Mouse (Mus musculus) embryonic facial prominence, embryonic 10.5 days (tissue): ENCODE measurements around the gene Abat. TPM values are rescaled to one million over a fixed set of nuclear protein-coding genes. Genes with fewer than 3 reads are reported as not detected.

Experiments used
- DNase-seq: peaks from one replicate; pipeline ENCODE4 v3.0.0-alpha.2; 2017; ENCODE audit warnings: low spot score
- H3K27ac ChIP-seq: fragments of 300-500 bp; sonication (generic); replicated peaks from 2 replicates; pipeline ENCODE4 v1.5.1; 2016; ENCODE audit warnings: mild to moderate bottlenecking
- H3K27me3 ChIP-seq: fragments of 300-500 bp; sonication (generic); replicated peaks from 2 replicates; pipeline ENCODE4 v1.6.1; 2016; ENCODE audit warnings: low read depth, mild to moderate bottlenecking; ENCODE audit not compliant: poor library complexity, severe bottlenecking
- H3K36me3 ChIP-seq: fragments of 300-500 bp; sonication (generic); replicated peaks from 2 replicates; pipeline ENCODE4 v1.6.1; 2016; ENCODE audit warnings: mild to moderate bottlenecking, moderate library complexity
- H3K4me1 ChIP-seq: fragments of 300-500 bp; sonication (generic); 2 replicates; pipeline ENCODE4 v1.6.1; 2016
- H3K4me3 ChIP-seq: fragments of 300-500 bp; sonication (generic); 2 replicates; pipeline ENCODE4 v1.5.1; 2016; ENCODE audit warnings: mild to moderate bottlenecking, moderate library complexity
- H3K9me3 ChIP-seq: fragments of 300-500 bp; sonication (generic); 2 replicates; pipeline ENCODE4 v1.6.1; 2016; ENCODE audit warnings: mild to moderate bottlenecking
- whole genome bisulfite sequencing: fragments of 180-500 bp; shearing (Covaris S2); methylation state at CpG from one replicate; pipeline ENCODE4 v1.1.7; 2016; 5-methylcytosine and 5-hydroxymethylcytosine counted together
- polyA plus RNA-seq: library from polyadenylated mRNA; unstranded; fragments of >200 nt; fragmentation: Nextera tagmentation; extraction: Ambion mirVana; gene quantifications from 2 replicates; pipeline ENCODE4 v1.2.1, GENCODE M21; 2016

Gene Abat
- polyA plus RNA-seq, 1 experiment from 2014 or later, result 29.5 TPM

- H3K9me3 ChIP-seq, result no peaks in the 10 kb centered on the region
- H3K4me3 ChIP-seq, result no peak overlapping the region
- peaks cover 18% of the 10 kb centered on the region for H3K4me1 ChIP-seq
- H3K27me3 ChIP-seq, result peaks cover 15% of the 10 kb centered on the region
- DNase-seq, result no peak
- no peaks in the 10 kb centered on the region for H3K36me3 ChIP-seq
- 87% methylated on average over 2 of the region's 2 CpGs for WGBS
- H3K27ac ChIP-seq, result no peak overlapping the region
Observed at GRCm38 (mm10) chr16:8565539-8565938, 52.3 kb downstream of the Abat start.

- H3K4me3 ChIP-seq, result no peak overlapping the region
- H3K9me3 ChIP-seq, result no peaks in the 10 kb centered on the region
- 16% methylated on average over 3 of the region's 3 CpGs for WGBS
- H3K27me3 ChIP-seq, result peaks cover 15% of the 10 kb centered on the region
- H3K36me3 ChIP-seq, result no peaks in the 10 kb centered on the region
- H3K4me1 ChIP-seq, result peaks cover 18% of the 10 kb centered on the region
- peak; percentile 51 for DNase-seq
- H3K27ac ChIP-seq, result peak overlapping the region; percentile 63; the same call in 1 of the 2 replicates
Observed at GRCm38 (mm10) chr16:8566115-8566711, 53.0 kb downstream of the Abat start.

DNA sequence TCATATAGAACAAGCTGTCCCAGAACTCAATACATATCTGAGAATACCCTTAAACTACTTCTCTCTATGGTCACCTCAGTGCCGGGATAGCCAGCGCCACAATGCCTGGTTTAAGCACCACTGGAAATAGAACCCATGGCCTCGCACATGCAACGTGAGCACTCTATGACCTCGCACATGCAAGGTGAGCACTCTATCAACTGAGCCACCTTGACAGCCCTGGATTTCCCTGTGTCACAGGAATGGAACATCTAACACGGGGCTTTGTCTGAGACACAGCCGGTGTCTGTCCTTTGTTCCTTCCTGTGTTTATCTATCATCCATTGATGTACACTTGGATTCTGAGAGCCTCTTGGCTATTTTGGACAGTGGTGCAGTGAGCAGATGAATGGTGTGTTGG, 55.7 kb downstream of the Abat start:
- H3K27me3 ChIP-seq, result no peaks in the 10 kb centered on the region
- H3K36me3 ChIP-seq, result no peaks in the 10 kb centered on the region
- H3K9me3 ChIP-seq, result no peaks in the 10 kb centered on the region
- H3K27ac ChIP-seq, result no peak overlapping the region
- no peak for DNase-seq
- 89% methylated on average over 7 of the region's 7 CpGs for WGBS
- H3K4me1 ChIP-seq, result peaks cover 30% of the 10 kb centered on the region
- H3K4me3 ChIP-seq, result no peak overlapping the region

DNA sequence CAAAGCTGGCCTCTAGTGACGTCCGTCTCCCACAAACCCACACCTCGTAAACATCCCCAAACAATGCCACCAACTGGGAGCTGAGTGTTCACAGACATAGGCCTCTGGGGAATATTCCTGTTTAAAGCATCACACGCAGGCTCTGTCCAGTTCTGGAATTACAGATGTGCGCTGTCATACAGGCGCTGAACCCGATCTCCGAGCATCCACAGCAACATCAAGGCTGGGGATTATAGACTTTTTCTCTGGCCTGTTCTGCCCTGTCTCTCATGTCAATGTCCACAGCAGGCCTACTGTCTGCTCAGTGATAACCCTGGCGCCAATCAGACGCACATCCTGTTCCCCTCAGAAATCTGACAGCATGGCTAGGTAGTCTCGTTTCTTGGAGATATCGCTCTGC, 57.1 kb downstream of the Abat start:
- DNase-seq, result no peak
- H3K27ac ChIP-seq, result no peak overlapping the region
- no peaks in the 10 kb centered on the region for H3K9me3 ChIP-seq
- H3K4me1 ChIP-seq, result peaks cover 32% of the 10 kb centered on the region
- 85% methylated on average over 12 of the region's 12 CpGs for WGBS
- H3K4me3 ChIP-seq, result no peak overlapping the region
- peaks cover 8% of the 10 kb centered on the region for H3K36me3 ChIP-seq
- H3K27me3 ChIP-seq, result no peaks in the 10 kb centered on the region

- Histone ChIP-seq H3K4me1 (peaks cover 27% of the 10 kb centered on the region), H3K4me3 (no peak overlapping the region), H3K36me3 (peaks cover 8% of the 10 kb centered on the region), H3K9me3 (no peaks in the 10 kb centered on the region), H3K27me3 (no peaks in the 10 kb centered on the region), H3K27ac (no peak overlapping the region)
- 88% methylated on average over 11 of the region's 11 CpGs for WGBS
- no peak for DNase-seq
Observed at GRCm38 (mm10) chr16:8570901-8571615, 57.8 kb downstream of the Abat start.

GRCm38 (mm10) chr16:8573041-8573440, 59.8 kb downstream of the Abat start:
- 66% methylated on average over 4 of the region's 4 CpGs for WGBS
- no peak overlapping the region for H3K4me3 ChIP-seq
- peak overlapping the region; percentile 40; the same call in 1 of the 2 replicates for H3K27ac ChIP-seq
- peaks cover 8% of the 10 kb centered on the region for H3K36me3 ChIP-seq
- DNase-seq, result no peak
- H3K27me3 ChIP-seq, result no peaks in the 10 kb centered on the region
- H3K9me3 ChIP-seq, result no peaks in the 10 kb centered on the region
- peaks cover 16% of the 10 kb centered on the region for H3K4me1 ChIP-seq

DNA sequence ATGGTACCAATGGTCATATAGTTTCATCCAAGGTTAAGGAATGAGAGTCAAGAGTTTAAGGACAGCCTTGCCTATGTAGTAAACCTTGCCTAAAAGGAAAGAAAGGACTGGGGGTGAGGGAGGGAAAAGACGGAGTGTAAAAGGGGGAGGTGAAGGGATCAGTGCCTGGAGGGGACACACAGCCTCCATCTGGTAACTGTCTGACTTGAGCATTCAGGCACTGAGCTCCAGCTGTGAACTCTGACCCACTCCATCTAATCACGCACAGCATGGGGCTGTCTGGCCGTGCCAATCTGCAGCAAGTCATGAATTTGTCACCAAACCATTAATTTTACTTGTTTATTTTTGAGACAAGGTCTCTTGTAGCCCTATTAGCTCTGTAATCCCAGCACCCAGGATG, 60.5 kb downstream of the Abat start:
- Histone ChIP-seq H3K36me3 (peaks cover 8% of the 10 kb centered on the region), H3K27me3 (no peaks in the 10 kb centered on the region), H3K4me1 (peaks cover 13% of the 10 kb centered on the region), H3K4me3 (no peak overlapping the region), H3K9me3 (no peaks in the 10 kb centered on the region), H3K27ac (no peak overlapping the region)
- peak; percentile 64 for DNase-seq
- WGBS, result 16% methylated on average over 3 of the region's 3 CpGs

DNA sequence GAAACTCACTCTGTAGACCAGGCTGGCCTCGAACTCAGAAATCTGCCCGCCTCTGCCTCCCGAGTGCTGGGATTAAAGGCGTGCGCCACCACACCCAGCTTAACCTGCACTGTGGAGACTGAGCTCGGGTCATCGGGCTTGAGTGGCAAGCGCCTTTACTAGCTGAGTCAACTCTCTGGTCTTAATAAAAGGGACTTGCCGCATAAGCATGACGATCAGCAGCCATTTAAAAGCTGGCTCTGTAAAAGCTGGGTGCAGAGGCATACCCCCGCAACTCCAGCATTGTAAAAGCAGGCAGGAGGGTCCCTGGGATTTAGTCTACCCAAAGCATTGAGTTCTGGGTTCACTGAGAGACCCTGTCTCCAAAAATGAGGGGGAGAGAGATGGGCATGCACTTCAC, 61.1 kb downstream of the Abat start:
- Histone ChIP-seq H3K27me3 (no peaks in the 10 kb centered on the region), H3K27ac (no peak overlapping the region)
- WGBS, result 91% methylated on average over 11 of the region's 11 CpGs

GRCm38 (mm10) chr16:8576111-8576510, 62.9 kb downstream of the Abat start:
- Histone ChIP-seq H3K9me3 (no peaks in the 10 kb centered on the region), H3K27ac (no peak overlapping the region), H3K4me3 (no peak overlapping the region), H3K4me1 (peaks cover 13% of the 10 kb centered on the region), H3K27me3 (no peaks in the 10 kb centered on the region), H3K36me3 (peaks cover 8% of the 10 kb centered on the region)
- DNase-seq, result no peak
- WGBS, result 88% methylated on average over 3 of the region's 3 CpGs

More for the DNA sequence above, 61.1 kb downstream of the Abat start:
- Histone ChIP-seq H3K36me3 (peaks cover 8% of the 10 kb centered on the region), H3K4me3 (no peak overlapping the region), H3K4me1 (peaks cover 13% of the 10 kb centered on the region), H3K9me3 (no peaks in the 10 kb centered on the region)
- no peak for DNase-seq

- Histone ChIP-seq H3K9me3 (no peaks in the 10 kb centered on the region), H3K27me3 (no peaks in the 10 kb centered on the region), H3K4me1 (peaks cover 13% of the 10 kb centered on the region), H3K4me3 (no peak overlapping the region), H3K27ac (no peak overlapping the region), H3K36me3 (peaks cover 10% of the 10 kb centered on the region)
- DNase-seq, result no peak
- WGBS, result 79% methylated on average over 3 of the region's 3 CpGs
Observed at GRCm38 (mm10) chr16:8576901-8577300, 63.7 kb downstream of the Abat start.

DNA sequence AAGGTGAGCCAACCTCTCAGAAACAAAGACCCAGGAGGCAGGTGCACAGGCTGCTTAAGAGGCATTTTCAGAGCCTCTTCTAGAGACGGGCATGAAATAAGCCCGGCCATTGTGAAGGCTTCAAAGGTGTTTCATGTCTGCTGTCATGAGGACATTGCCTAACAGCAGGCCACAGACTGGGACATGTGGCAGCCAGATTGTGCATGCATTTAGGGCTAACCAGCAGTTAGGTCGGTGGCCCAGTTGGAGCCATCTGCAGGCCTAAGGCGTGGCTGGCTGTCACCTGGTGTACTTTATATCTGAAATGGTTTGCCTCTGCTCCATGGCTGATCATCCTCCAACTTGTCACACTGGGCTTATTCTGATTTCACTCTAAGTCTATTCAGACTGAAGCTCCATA, 65.1 kb downstream of the Abat start:
- peaks cover 22% of the 10 kb centered on the region for H3K36me3 ChIP-seq
- no peaks in the 10 kb centered on the region for H3K27me3 ChIP-seq
- no peak overlapping the region for H3K4me3 ChIP-seq
- 79% methylated on average over 4 of the region's 4 CpGs for WGBS
- H3K27ac ChIP-seq, result no peak overlapping the region
- no peak for DNase-seq
- no peaks in the 10 kb centered on the region for H3K9me3 ChIP-seq
- H3K4me1 ChIP-seq, result peaks cover 7% of the 10 kb centered on the region

DNA sequence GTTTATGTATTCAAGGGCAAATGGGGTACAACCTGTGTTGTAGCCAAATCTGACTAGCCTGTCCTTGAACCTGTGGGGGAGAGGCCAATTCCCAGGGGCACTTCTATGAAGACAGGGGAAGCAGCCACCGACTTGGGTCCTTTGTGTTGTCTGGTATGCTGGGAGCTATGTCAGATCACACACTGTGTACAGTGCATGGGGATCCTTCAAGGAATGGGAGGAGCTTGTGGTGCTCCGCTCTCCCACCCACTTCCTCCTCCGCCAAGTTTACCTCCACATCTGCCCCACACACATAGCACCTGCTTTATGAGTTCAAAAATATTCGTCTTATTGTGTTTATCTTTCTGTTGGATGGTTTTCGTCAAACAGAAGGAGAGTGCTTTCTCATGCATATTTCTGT, 66.3 kb downstream of the Abat start:
- Histone ChIP-seq H3K4me3 (no peak overlapping the region), H3K4me1 (no peaks in the 10 kb centered on the region), H3K27ac (no peak overlapping the region), H3K27me3 (no peaks in the 10 kb centered on the region), H3K36me3 (peaks cover 25% of the 10 kb centered on the region), H3K9me3 (no peaks in the 10 kb centered on the region)
- WGBS, result 82% methylated on average over 5 of the region's 5 CpGs
- DNase-seq, result no peak

GRCm38 (mm10) chr16:8581661-8582239, 68.5 kb downstream of the Abat start:
- peaks cover 21% of the 10 kb centered on the region for H3K36me3 ChIP-seq
- H3K27ac ChIP-seq, result no peak overlapping the region
- H3K4me3 ChIP-seq, result no peak overlapping the region
- DNase-seq, result no peak
- H3K9me3 ChIP-seq, result no peaks in the 10 kb centered on the region
- no peaks in the 10 kb centered on the region for H3K27me3 ChIP-seq
- WGBS, result 94% methylated on average over 6 of the region's 6 CpGs
- no peaks in the 10 kb centered on the region for H3K4me1 ChIP-seq
